Mouse (Mus musculus) ES-E14 (cell line): ENCODE data around the gene Elmo1. TPM values are rescaled to one million over a fixed set of nuclear protein-coding genes. Genes with fewer than 3 reads are reported as not detected.

ENCODE experiments used
- DNase-seq: peaks from one replicate; pipeline ENCODE4 v3.0.0-alpha.2; 2013; ENCODE audit warnings: low read depth, low spot score
- H3K27ac ChIP-seq: 2 replicates; pipeline ENCODE4 v1.5.1; 2012; ENCODE audit warnings: low read depth, mild to moderate bottlenecking, low read length, moderate library complexity, mixed read lengths; ENCODE audit not compliant: poor library complexity, insufficient read depth, severe bottlenecking
- H3K36me3 ChIP-seq: 2 replicates; pipeline ENCODE4 v1.6.1; 2012; ENCODE audit warnings: mild to moderate bottlenecking, low read length, moderate library complexity, mixed read lengths; ENCODE audit not compliant: control insufficient read depth, poor library complexity, insufficient read depth, severe bottlenecking
- H3K4me1 ChIP-seq, 2 experiments: fragments of 150-350 bp in 1 of 2; sonication (generic) in 1 of 2; 2 replicates each; pipeline ENCODE4 v1.6.1; 2012; ENCODE audit warnings: low read length in 2 of 2, mild to moderate bottlenecking in 1 of 2, mixed read lengths in 1 of 2; ENCODE audit not compliant: control insufficient read depth in 2 of 2, insufficient read depth in 2 of 2, poor library complexity in 1 of 2
- H3K4me3 ChIP-seq, 2 experiments: fragments of 150-350 bp in 1 of 2; sonication (generic) in 1 of 2; 2 replicates each; pipeline ENCODE4 v1.5.1; 2012; ENCODE audit warnings: low read length in 2 of 2, low read depth in 1 of 2, mild to moderate bottlenecking in 1 of 2, mixed read lengths in 1 of 2; ENCODE audit not compliant: insufficient read depth in 1 of 2, poor library complexity in 1 of 2, severe bottlenecking in 1 of 2
- H3K9ac ChIP-seq: 2 replicates; pipeline ENCODE4 v1.6.1; 2012; ENCODE audit warnings: low read depth, mild to moderate bottlenecking, low read length, mixed read lengths; ENCODE audit not compliant: poor library complexity, insufficient read depth, severe bottlenecking
- H3K9me3 ChIP-seq: fragments of 150-350 bp; sonication (generic); 2 replicates; pipeline ENCODE4 v1.6.1; 2012; ENCODE audit warnings: low read depth, mild to moderate bottlenecking, low read length; ENCODE audit not compliant: control insufficient read depth, insufficient read depth
- CHD2 ChIP-seq: IDR thresholded peaks from 2 replicates; pipeline ENCODE4 v1.6.1; 2014; ENCODE audit warnings: mild to moderate bottlenecking, low read depth, low read length, inconsistent platforms
- HCFC1 ChIP-seq: IDR thresholded peaks from 2 replicates; pipeline ENCODE4 v1.6.1; 2012; ENCODE audit warnings: low read length, inconsistent platforms, borderline replicate concordance; ENCODE audit not compliant: insufficient read depth
- MAFK ChIP-seq: IDR thresholded peaks from 2 replicates; pipeline ENCODE4 v1.6.1; 2014; ENCODE audit warnings: mild to moderate bottlenecking, low read depth, low read length, inconsistent platforms; ENCODE audit not compliant: insufficient read depth
- ZC3H11A ChIP-seq: IDR thresholded peaks from 2 replicates; pipeline ENCODE4 v1.6.1; 2012; ENCODE audit warnings: low read depth, mild to moderate bottlenecking, inconsistent platforms, low read length, borderline replicate concordance
- ZNF384 ChIP-seq: IDR thresholded peaks from 2 replicates; pipeline ENCODE4 v1.6.1; 2012; ENCODE audit warnings: low read depth, low read length, inconsistent platforms
- in situ Hi-C, 2 experiments: fragments of 600-800 bp; cut with MboI; formaldehyde crosslinking; loops; one replicate each; pipeline ENCODE4 v1.15.1; 2025; ENCODE audit warnings: low sequenced_read_pairs in 2 of 2, inconsistent platforms in 1 of 2; ENCODE audit not compliant: unreplicated experiment in 2 of 2
- total RNA-seq: library from RNA; depleted of rRNA; stranded (reverse); fragments of 300-350 nt; gene quantifications from 2 replicates; pipeline ENCODE4 v1.2.3, GENCODE M21; 2012

Elmo1 gene
- total RNA-seq, 1 experiment: 3.7 TPM

DNA sequence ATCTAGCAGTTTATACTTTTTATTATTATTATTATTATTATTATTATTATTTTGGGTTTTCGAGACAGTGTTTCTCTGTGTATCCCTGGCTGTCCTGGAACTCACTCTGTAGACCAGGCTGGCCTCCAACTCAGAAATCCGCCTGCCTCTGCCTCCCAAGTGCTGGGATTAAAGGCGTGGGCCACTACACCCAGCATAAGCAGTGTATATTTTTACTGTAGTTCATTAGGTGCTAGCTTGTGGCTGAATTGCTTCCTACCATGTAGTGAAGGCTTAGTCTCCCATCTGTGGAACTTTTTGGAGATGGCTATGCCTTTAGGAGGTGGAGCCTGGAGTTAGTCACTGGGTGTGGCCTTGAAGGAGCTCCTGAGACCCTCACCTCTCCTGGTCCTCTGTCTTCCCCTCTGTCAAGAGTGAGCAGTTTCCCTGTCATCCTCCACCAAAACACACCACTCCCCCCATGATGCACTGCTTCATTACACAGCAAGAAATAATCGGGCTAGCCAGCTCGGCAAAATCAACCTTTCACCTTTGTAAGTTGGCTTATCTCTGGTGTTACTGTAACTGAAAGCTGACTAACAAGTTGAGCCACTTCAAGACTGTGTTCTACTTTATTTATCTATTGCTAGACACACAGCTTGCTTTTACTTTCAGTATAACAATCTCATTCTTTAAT is 41.1 kb downstream of the Elmo1 start:
- no peak overlapping the region for H3K4me3 ChIP-seq
- H3K4me1 ChIP-seq: peaks cover 0 to 4% of the 10 kb centered on the region in 2 experiments; a peak in 1 of 4 replicates
- no peak overlapping the region for H3K9ac ChIP-seq
- no peak overlapping the region for H3K27ac ChIP-seq
- H3K36me3 ChIP-seq: peaks cover 2% of the 10 kb centered on the region; the same call in 1 of the 2 replicates
- in situ Hi-C loops: no loop called here
- TF ChIP-seq CHD2 (no peak), ZNF384 (no peak), ZC3H11A (no peak), HCFC1 (no peak), MAFK (no peak)
- no peaks in the 10 kb centered on the region for H3K9me3 ChIP-seq
- no peak for DNase-seq

GRCm38 (mm10) chr13:20131998-20132371 is 41.6 kb downstream of the Elmo1 start:
- DNase-seq: no peak
- H3K4me1 ChIP-seq: peaks cover 0 to 8% of the 10 kb centered on the region in 2 experiments; a peak in 1 of 4 replicates
- H3K36me3 ChIP-seq: peaks cover 2% of the 10 kb centered on the region; the same call in 1 of the 2 replicates
- in situ Hi-C loops: no loop called here
- H3K27ac ChIP-seq: no peak overlapping the region
- TF ChIP-seq MAFK (no peak), HCFC1 (no peak), CHD2 (no peak), ZC3H11A (no peak), ZNF384 (no peak)
- no peaks in the 10 kb centered on the region for H3K9me3 ChIP-seq
- no peak overlapping the region for H3K9ac ChIP-seq
- no peak overlapping the region for H3K4me3 ChIP-seq

DNA sequence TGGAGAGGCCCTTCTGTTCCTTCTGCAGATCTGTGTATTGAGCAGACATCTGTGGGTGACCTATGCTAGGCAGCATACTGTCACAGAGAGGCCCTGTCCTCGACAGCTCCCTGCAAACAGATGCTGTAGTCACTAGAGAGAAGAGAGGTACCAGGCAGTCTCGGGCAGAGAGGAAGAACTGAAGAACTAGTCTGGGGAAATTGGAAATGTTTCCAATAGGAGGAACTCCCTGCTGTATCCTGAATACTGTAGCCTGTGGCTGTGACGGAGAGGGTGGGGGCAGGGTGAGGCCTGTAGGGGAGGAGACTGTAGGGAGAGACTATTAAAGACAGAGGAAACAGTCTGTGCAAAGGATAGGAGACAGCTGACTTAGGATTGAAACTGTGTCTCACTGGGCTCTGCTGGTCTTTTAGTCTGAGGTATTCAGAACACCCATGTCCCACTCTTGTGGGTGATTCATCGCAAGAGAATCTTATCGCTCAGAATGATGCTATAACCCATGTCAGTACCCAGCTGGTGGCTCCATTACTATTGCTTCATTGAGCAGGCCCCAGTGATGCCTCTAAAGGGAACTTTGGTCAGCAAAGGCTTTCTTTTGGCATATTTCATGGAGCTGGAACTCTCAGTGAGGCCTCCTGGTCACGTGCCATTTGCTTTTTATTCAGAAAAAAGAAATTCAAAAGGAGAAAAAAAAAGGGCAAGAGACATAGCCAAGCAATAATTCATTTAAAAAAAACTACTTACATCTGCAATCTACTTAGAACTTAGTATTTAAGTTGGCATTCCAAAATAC is 43.4 kb downstream of the Elmo1 start:
- TF ChIP-seq ZNF384 (no peak), ZC3H11A (no peak), MAFK (no peak), CHD2 (no peak), HCFC1 (no peak)
- Histone ChIP-seq H3K36me3 (peaks cover 2% of the 10 kb centered on the region; the same call in 1 of the 2 replicates), H3K27ac (no peak overlapping the region), H3K4me3 (no peak overlapping the region), H3K9ac (no peak overlapping the region), H3K9me3 (no peaks in the 10 kb centered on the region), H3K4me1 (peaks cover 0 to 5% of the 10 kb centered on the region in 2 experiments; a peak in 1 of 4 replicates)
- no peak for DNase-seq
- in situ Hi-C loops: no loop called here

DNA sequence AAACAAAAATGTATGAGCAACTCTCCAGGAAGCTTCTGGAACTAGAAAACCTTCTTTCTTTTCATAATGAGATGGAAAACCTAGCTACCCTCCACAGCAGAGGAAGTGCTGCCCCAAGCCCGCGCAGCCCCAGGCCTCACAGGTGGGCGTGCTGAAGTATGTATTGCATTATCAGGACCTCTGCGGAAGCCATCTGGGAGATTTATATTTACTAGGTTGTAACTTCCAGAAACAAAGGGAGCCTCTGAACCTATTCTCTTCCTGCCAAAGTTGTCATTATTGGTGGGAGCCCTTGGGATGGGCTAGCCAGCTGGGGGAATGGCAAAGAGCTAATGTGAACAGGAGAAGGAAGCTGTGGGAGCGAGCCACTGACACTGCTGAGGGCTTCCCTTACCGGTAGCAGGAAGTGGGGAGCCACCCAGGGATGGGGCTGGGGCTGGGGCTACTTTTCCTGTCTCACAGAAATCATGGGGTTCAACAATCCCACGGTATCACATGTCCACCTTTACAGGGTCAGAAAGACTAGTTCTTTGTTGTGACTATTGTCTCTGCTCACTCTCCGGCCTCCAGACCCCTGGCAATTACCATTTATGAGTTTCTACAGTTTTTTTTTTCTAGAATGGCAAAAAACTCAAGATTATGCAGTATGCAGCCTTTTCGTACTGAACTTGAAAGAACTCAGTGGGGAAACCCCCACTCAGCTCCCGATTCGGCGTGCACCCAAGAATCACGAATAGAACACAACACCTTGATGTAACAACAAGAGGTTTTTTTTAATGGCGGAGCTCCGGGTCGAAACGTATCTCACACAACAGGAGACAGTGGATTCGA is 44.2 kb downstream of the Elmo1 start:
- in situ Hi-C loops: no loop called here
- H3K4me3 ChIP-seq: no peak overlapping the region
- H3K9me3 ChIP-seq: no peaks in the 10 kb centered on the region
- TF ChIP-seq HCFC1 (no peak), ZC3H11A (no peak), CHD2 (no peak), ZNF384 (no peak), MAFK (no peak)
- H3K4me1 ChIP-seq: peaks cover 0 to 5% of the 10 kb centered on the region in 2 experiments; a peak in 1 of 4 replicates
- no peak for DNase-seq
- H3K9ac ChIP-seq: no peak overlapping the region
- peaks cover 2% of the 10 kb centered on the region; the same call in 1 of the 2 replicates for H3K36me3 ChIP-seq
- no peak overlapping the region for H3K27ac ChIP-seq
